Mouse (Mus musculus) brain, adult 2 months (tissue): ENCODE results near the gene Tnni1.
A peak's percentile ranks its signal among the peaks of the same experiment; 100 is the strongest.

Experiments used
- DNase-seq: peaks from one replicate; pipeline ENCODE4 v3.0.0; 2011; ENCODE audit warnings: low read depth, low spot score

The Tnni1 gene

GRCm38 (mm10) chr1:135778780-135779535 lies at the start of gene Tnni1:
Gene Tnni1 (plus strand): TSS chr1:135779434.
- peak; percentile 44 for DNase-seq

DNA sequence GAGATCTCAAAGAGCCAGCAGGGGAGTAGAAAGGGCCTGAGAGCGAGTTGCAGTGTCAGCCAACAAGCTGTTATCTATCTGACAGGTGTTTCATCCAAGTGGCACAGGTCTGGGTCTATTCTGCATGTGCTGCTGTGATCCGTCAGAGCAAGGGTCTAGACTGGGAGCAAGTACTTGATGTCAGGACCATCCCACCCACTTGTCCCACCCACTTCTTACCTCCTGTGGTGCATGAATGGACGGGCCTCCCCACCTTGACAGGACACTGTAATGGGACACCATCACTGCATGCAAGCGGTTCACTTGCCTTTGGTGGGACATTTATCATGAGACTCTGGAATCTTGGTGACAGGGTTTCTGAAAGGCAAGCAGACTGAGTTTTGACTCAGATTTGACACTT lies 49.4 kb upstream of the Tnni1 start:
- no peak for DNase-seq

DNA sequence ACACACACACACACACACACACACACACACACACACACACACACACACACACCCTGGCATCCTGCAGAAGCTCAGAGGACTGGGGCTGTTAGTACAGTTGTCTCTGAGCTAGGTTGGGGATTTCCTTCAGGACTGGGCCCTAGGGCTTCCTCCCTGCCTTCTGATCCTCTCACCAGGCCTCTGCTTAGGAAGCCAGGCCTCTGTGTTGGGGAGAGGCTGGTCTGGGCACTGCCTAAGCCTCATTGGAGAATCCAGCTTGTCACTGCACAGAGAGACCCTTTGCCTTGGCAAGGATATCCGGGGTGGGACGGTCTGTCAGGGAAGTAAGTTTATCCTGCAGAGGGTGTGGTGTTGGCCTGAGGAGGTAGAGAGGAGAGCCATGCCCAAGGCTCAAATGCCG lies 48.9 kb upstream of the Tnni1 start:
- no peak for DNase-seq

- DNase-seq, result no peak
Measured at GRCm38 (mm10) chr1:135731393-135731792, 47.8 kb upstream of the Tnni1 start.

DNA sequence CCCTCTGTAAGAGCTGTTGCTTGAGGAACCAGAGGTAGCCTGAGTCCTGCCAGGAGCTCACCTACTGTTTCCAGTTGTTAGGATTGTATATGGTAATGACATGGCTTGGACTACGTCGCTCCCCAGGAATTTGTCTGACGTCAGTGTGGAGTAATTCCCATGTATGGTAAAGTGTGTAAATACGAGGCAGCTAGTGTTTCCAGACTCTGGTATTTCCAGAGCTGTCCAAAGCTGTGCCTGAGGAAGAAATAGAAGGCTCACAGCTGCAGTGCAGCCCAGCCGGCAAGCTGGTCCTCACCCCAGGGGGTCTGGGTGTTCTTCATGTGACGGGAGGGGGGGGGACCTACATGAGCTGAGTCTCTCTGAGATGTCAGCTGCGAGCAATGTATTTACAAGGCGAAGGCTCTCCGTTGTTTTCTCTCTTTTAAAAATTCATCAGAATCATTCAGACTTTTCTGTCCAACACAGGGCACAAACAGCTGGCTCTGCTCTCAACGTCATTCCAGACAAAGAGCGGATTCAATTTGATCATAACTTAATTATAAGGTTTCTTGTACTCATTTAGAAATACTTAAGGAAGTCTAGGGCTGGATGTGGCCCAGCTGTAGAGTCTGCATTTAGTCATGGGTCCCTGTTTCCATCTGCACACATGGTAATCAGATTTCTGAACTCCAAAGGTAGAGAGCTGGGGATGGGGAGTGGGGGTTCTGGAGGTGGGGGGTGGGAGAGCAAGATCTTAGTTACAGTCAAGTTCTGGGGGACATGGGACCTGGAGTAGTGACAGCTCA lies 47.1 kb upstream of the Tnni1 start:
- DNase-seq, result peak; percentile 68

GRCm38 (mm10) chr1:135734225-135734937 lies 44.9 kb upstream of the Tnni1 start:
- DNase-seq, result peak; percentile 89

DNA sequence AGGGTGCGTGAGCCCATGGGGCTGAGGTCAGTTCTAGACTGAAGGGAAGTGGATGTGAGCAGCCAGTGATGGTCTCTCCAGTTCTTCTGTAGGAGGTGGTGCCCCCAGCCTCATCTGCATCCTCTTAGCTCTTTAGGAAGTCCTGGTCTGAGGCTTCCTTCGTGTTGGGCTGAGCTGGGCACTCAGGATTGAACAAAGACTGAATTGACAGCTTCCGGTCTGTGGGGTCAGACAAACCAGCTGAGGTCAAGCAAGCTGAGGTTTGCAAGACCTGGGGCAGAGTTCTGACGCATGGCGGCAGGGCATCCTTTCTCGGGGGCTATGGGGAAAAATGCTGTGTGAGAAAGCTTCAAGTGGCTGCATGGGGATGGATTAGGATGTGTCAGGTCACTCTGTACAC lies 43.8 kb upstream of the Tnni1 start:
- no peak for DNase-seq

GRCm38 (mm10) chr1:135744987-135745386 lies 34.2 kb upstream of the Tnni1 start:
- DNase-seq, result no peak

GRCm38 (mm10) chr1:135746248-135746647 lies 33.0 kb upstream of the Tnni1 start:
- DNase-seq, result no peak

- DNase-seq, result peak; percentile 96
Measured at GRCm38 (mm10) chr1:135752737-135753348, 26.4 kb upstream of the Tnni1 start.

DNA sequence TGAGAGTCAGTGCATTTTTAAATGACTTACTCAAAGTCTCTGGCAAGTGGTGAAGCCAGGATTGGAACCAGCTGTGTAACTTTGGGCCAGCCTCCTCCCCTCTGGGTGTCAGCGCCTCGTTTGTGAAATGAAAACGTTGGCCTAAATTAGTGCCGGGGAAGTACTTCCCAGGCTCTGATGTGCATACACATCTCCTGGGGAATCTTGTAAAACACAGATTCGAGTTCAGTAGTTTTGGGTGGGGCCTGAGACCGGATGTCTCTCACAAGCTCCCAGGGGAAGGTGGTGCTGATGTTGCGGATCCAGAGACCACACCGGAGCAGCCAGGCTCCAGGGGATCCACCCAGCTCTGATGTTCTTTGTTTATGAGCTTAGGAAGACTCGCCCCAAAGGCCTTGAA lies 23.9 kb upstream of the Tnni1 start:
- no peak for DNase-seq

- DNase-seq, result no peak
Measured at GRCm38 (mm10) chr1:135755913-135756312, 23.3 kb upstream of the Tnni1 start.

DNA sequence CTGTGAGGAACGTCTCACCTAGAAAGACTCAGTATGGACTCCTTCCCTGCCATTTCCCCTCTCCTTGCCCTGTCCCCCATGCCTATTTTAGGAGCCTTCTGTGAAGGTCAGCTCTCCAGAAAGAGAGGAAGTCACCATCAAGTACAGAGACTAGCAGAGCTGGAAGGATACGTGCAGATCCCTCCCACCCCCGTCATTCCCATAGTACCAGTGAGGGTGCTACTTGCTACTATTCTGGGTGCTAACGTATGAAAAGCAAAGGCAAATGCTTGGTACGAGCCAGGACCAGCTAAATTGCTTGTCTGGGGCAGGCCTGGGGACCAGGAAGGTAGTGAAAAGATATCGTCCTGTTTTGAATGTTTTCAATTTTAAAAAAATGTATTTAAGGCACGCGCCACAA lies 21.9 kb upstream of the Tnni1 start:
- peak; percentile 49 for DNase-seq

GRCm38 (mm10) chr1:135759685-135760084 lies 19.5 kb upstream of the Tnni1 start:
- DNase-seq, result no peak

GRCm38 (mm10) chr1:135760216-135760615 lies 19.0 kb upstream of the Tnni1 start:
- no peak for DNase-seq

DNA sequence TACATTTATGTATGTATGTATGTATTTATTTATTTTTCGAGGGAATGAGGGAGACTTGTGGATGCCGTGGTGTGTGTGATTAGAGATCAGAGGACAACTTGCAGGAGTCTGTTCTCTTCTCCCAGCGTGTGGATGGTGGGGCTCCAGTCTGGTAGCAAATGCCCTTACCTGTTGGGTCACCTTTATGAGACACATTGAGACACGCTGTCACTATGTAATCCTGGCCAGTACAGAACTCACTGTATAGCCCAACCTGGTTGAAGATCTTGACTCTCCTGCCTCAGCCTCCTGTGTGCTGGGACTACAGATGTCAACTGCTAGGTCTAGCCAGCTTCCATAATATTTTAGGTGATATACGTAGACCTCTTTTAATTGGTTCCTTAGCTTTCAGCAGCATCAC lies 17.5 kb upstream of the Tnni1 start:
- no peak for DNase-seq

GRCm38 (mm10) chr1:135763503-135764205 lies 15.6 kb upstream of the Tnni1 start:
- DNase-seq, result no peak

- peak; percentile 39 for DNase-seq
Measured at GRCm38 (mm10) chr1:135764206-135764528, 15.1 kb upstream of the Tnni1 start.

DNA sequence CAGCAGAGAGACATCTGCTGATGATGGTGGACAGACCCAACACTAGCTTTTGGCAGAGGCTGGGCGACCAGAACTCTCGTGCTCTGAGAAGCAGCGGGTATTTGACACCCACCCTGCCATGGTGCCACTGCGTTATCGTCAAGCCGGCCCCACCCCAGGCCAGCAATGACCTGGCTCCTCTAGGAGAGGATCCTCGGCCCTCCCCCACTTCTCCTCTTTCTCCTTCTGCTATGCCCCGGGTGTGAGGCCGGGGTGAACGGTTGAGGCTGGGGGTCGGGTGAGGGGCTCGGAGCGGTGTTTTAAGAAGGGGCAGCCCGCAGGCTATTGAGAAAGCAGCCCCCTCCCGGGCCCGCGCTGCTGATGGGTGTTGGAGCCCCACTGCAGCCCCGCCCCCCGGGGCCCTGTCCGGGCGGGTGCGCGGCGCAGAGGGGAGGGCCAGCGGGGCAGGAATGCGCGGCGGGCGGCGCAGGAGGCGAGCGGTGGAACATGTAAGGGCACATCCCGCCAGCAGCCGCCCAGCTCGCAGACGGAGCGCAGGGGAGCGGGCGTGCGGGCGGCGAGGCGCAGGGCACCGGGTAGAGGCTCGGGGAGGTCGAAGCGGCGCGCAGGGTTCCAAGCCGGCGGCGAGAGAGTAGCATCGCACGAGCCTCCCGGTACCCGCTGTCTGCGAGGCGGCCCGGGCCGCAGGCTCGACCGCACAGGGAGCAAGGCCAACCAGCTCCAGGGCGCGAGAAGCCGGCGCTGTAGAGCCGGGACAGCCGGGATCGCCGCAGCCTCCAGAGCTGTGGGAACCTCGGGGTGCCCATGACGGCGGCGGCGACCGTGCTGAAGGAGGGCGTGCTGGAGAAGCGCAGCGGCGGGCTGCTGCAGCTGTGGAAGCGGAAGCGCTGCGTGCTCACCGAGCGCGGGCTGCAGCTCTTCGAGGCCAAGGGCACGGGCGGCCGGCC lies 13.3 kb upstream of the Tnni1 start, which contains the start of gene Phlda3:
Phlda3 (plus strand) TSS at position 475 of the 947 bp plus-strand sequence.
- DNase-seq, result peak; percentile 71
